Mouse (Mus musculus) cerebellum, adult (tissue): ENCODE data around the gene Gucd1.
A peak's percentile ranks its signal among the peaks of the same experiment; 100 is the strongest.
"Not testable (repeated sequence)": the region's sequence is repeated elsewhere in the genome, so short reads cannot be mapped to it uniquely, and the experiment has no call there.

Experiments
- ATAC-seq: cut with Nextera tagmentation; 2 replicates; pipeline ENCODE4 v1.9.2; 2017; ENCODE audit warnings: mild to moderate bottlenecking, moderate library complexity, mixed read lengths; ENCODE audit not compliant: insufficient number of reproducible peaks, low FRiP score, low TSS enrichment

Gucd1 gene

GRCm38 (mm10) chr10:75505928-75506327, 11.8 kb downstream of the Gucd1 start:
- ATAC-seq, result not testable (repeated sequence)

- no peak for ATAC-seq
Observed at GRCm38 (mm10) chr10:75505130-75505495, 12.7 kb downstream of the Gucd1 start.

DNA sequence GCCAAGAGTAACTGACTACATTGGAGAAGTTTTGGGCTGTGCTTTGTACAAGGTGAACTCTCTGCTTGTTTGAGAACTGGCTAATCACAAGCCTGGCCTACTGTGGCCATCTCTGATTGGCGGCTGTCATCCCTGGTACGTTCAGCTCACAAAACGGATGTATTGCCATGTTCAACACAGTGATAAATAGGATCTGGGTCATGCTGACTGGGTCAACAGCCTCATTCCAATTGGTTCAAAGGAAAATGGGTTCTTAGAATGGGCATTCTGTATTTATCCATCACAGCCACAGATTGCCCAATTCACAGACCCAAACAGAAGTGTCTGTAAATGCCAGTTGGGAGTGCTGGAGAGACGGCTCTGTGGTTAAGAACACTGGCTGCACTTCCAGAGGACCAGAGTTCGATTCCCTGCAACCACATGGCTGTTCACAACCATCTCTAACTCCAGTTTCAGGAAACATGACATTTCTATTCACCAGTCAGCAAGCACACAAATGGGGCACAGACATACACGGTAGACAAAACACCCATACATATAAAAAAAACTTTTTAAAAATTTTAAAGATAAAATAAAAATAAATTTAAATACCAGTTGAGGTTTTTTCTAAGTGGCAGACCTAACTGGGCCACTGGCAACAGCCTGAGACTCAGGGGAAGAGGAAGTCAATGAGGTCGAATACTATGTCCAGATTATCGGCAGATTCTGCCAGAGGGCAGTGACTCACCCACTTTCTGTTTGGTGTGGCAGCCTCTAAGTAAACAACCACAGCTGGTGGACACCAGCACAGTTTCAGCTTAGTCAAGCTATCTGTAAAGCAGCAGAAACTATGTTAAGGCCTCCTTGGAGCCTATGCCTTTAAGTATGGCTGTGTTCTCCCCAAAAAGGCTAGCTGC, 13.3 kb downstream of the Gucd1 start:
- ATAC-seq, result no peak

- ATAC-seq, result no peak
Observed at GRCm38 (mm10) chr10:75503692-75504091, 14.1 kb downstream of the Gucd1 start.

DNA sequence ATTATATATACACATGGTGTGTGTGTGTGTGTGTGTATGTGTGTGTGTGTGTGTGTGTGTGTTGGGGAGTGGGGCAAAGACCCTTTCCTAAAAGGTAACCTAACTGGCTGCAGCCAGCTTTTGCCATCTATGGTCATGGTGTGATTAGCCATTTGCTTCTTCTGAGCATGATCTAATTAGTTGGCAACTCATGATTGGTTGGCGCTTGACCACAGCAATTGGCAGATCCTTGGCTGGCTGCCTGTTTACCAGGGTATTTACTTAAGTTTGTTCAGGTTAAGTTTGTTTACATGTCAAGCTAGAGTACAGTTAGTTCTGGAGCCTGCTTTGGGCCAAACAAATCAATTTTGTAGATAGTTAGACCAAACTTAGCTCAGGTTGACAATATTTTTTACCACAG, 16.1 kb downstream of the Gucd1 start:
- ATAC-seq, result no peak

GRCm38 (mm10) chr10:75500345-75500744, 17.4 kb downstream of the Gucd1 start:
- ATAC-seq, result no peak

DNA sequence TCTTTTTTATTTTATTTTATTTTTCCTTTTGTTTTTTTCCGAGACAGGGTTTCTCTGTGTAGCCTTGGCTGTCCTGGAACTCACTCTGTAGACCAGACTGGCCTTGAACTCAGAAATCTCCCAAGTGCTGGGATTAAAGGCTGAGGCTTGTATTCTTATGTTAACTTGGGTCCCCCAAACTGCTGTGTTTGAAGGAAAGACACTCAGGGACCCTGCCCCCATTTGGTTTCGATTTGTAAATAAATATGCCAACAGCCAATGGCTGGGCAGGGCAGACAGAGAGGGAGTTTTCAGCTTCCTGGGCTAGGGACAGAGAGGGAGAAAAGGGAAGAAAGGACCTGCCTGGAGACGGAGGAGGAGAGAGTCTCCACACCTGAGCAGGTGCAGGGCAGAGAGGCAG, 18.0 kb downstream of the Gucd1 start:
- ATAC-seq, result no peak

GRCm38 (mm10) chr10:75499214-75499613, 18.6 kb downstream of the Gucd1 start:
- not testable (repeated sequence) for ATAC-seq

DNA sequence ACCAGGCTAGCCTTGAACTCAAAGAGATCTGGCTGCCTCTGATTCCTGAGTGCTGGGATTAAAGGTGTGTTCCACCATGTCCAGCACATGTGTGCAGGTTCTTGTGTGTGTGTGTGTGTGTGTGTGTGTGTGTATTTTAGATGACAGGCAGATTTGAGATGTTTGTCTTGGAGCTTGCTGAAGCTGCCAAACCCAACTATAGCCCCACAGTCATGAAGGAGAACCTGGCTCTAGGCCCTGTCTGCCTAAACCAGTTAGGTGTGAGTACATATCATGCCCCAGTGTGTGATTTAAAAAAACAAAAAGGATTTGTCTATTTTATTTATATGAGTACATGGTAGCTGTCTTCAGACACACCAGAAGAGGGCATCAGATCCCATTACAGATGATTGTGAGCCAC, 21.9 kb downstream of the Gucd1 start:
- no peak for ATAC-seq

DNA sequence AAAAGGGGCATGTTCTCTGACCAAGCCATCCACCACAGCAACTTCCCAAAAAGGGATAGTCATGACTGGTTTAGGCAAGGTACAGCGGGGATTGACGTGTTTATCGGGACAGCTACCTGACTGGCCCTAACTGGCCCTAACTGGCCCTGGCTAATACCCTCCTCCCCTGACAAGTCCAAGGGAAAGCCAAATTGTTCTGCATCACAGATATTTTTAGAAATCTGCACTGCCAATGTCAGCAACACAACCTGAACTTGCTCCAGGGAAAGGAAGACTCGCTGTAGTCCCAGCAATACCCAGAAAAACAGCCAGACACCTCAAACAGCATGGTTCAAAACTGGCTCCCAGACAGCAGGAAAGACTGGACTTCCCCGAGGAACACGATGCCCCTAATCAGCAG, 22.5 kb downstream of the Gucd1 start:
- no peak for ATAC-seq

GRCm38 (mm10) chr10:75491936-75492262, 25.9 kb downstream of the Gucd1 start:
- no peak for ATAC-seq

GRCm38 (mm10) chr10:75491234-75491935, 26.4 kb downstream of the Gucd1 start:
- no peak for ATAC-seq

DNA sequence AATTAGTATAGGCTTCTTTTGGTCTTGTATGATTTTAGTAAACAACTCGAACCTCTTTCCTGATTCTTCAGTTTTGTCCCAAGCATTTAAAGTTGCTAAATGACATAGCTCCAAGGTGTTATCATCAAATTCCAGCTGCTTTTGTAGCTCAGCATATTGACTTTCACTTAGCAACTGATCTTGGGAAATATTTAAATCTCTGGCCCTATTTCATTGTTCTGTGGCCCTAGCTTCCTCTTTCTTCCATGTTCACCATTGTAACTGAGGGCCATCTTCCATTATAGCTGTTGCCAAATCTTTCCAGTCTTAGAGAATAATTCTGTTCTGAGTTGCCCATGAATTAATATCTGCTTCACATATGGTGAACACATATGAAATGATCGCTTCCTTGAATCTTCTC, 27.0 kb downstream of the Gucd1 start:
- no peak for ATAC-seq

- ATAC-seq, result no peak
Observed at GRCm38 (mm10) chr10:75489522-75489921, 28.2 kb downstream of the Gucd1 start.

GRCm38 (mm10) chr10:75487131-75487530, 30.6 kb downstream of the Gucd1 start:
- no peak for ATAC-seq

- peak; percentile 72; the same call in 1 of the 2 replicates for ATAC-seq
Observed at GRCm38 (mm10) chr10:75486086-75486979, 31.4 kb downstream of the Gucd1 start.

GRCm38 (mm10) chr10:75484767-75485166, 33.0 kb downstream of the Gucd1 start:
- ATAC-seq, result no peak

GRCm38 (mm10) chr10:75484066-75484465, 33.7 kb downstream of the Gucd1 start:
- no peak for ATAC-seq

DNA sequence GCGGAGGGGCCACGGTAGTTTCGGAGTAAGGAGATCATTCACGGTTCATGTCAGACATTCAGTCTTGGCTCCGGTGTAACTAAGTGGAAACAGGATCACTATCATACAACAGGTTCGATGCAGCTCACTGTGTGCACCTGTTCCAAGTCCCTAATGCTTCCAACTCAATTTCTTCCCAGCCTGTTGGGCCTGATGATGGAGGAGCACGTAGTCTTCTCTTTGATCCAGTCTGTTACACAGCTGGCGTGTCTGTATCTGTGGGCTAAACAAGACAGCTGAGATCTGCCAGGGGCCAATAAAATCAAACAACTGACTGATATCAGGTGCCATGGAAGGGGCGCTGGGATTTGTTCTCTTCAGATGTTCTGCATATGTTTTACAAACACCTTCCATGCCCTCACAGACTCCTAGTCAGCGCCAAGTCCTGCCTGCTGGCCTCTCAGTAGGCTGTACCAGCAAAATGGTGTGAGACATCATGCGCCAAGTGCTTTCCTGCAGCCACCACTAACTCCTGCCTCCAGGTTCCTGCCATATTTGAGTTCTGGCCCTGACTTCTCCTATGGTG, 34.8 kb downstream of the Gucd1 start:
- no peak for ATAC-seq

GRCm38 (mm10) chr10:75482271-75482670, 35.5 kb downstream of the Gucd1 start:
- ATAC-seq, result no peak
